Comparison of ENCODE assay signal across 8 mouse cellular contexts in genomic region chr16:29560869-29561268, GRCm38 (mm10). TPM values are rescaled to one million over a fixed set of nuclear protein-coding genes. Genes with fewer than 3 reads are reported as not detected.
DNase-seq lines count a peak whose midpoint lies in the region; ATAC-seq and TF ChIP-seq lines count a peak whose summit lies in the region.

No protein-coding gene starts in this region.

- no peak overlapping the region for H3K4me3 ChIP-seq in ES-Bruce4 (ENCODE audit: low read depth, low read length)
- peak overlapping the region; percentile 28 for H3K4me3 ChIP-seq in heart, embryonic 13.5 days
- H3K4me3 ChIP-seq in kidney, postnatal 0 days (replicated peaks; ENCODE audit: low read depth, low read length) = no peak overlapping the region
- H3K4me3 ChIP-seq in lung, embryonic 15.5 days = no peak overlapping the region

- peak; percentile 74 for ATAC-seq in common myeloid progenitor, adult 5-6 weeks (replicated peaks; ENCODE audit: low read depth, poor library complexity, severe bottlenecking)
- ATAC-seq in heart, embryonic 13.5 days (ENCODE audit: extremely low read depth, insufficient number of reproducible peaks, low FRiP score, low TSS enrichment) = no peak
- no peak for ATAC-seq in kidney, postnatal 0 days (replicated peaks; ENCODE audit: low FRiP score, low read depth)
- no peak for ATAC-seq in lung, embryonic 15.5 days (ENCODE audit: borderline replicate concordance, extremely low read depth, low FRiP score, low TSS enrichment)

- no peak for TF ChIP-seq EP300 in ES-Bruce4 (IDR thresholded peaks at IDR 0.05; ENCODE audit: insufficient read depth, low read depth, low read length)

- H3K4me2 ChIP-seq in heart, embryonic 13.5 days = peak overlapping the region; percentile 65
- H3K4me2 ChIP-seq in kidney, postnatal 0 days (ENCODE audit: low read length) = peak overlapping the region; percentile 11; the same call in 1 of the 2 replicates
- peak overlapping the region; percentile 48 for H3K4me2 ChIP-seq in lung, embryonic 15.5 days

- peak; percentile 86 for DNase-seq in 3T3-L1 (ENCODE audit: low read depth, low spot score)
- peak; percentile 94 for DNase-seq in kidney, postnatal 0 days (ENCODE audit: low spot score)
- DNase-seq in right cerebral cortex, adult 2 months (ENCODE audit: low spot score in 2 of 2) = peak; percentile 59 to 78
- DNase-seq in ovary, postnatal 10 days (ENCODE audit: low spot score) = no peak

- H3K9me3 ChIP-seq in ES-Bruce4 (replicated peaks; ENCODE audit: control insufficient read depth, insufficient read depth, low read length, poor library complexity, severe bottlenecking) = no peaks in the 10 kb centered on the region
- H3K9me3 ChIP-seq in heart, embryonic 13.5 days = no peaks in the 10 kb centered on the region
- H3K9me3 ChIP-seq in kidney, postnatal 0 days (replicated peaks; ENCODE audit: low read length) = no peaks in the 10 kb centered on the region
- no peaks in the 10 kb centered on the region for H3K9me3 ChIP-seq in lung, embryonic 15.5 days

- H3K27me3 ChIP-seq in ES-Bruce4 (ENCODE audit: control insufficient read depth, insufficient read depth, low read length, poor library complexity, severe bottlenecking) = no peaks in the 10 kb centered on the region
- H3K27me3 ChIP-seq in heart, embryonic 13.5 days (replicated peaks) = peaks cover 11% of the 10 kb centered on the region
- H3K27me3 ChIP-seq in kidney, postnatal 0 days (ENCODE audit: insufficient read depth, low read length) = no peaks in the 10 kb centered on the region
- peaks cover 6% of the 10 kb centered on the region; the same call in 1 of the 2 replicates for H3K27me3 ChIP-seq in lung, embryonic 15.5 days

- H3K36me3 ChIP-seq in ES-Bruce4 (ENCODE audit: control insufficient read depth, insufficient read depth, low read length, poor library complexity, severe bottlenecking) = no peaks in the 10 kb centered on the region
- H3K36me3 ChIP-seq in heart, embryonic 13.5 days = no peaks in the 10 kb centered on the region
- no peaks in the 10 kb centered on the region for H3K36me3 ChIP-seq in kidney, postnatal 0 days (ENCODE audit: insufficient read depth, low read length)
- H3K36me3 ChIP-seq in lung, embryonic 15.5 days = no peaks in the 10 kb centered on the region

- 4% methylated on average over 7 of the region's 7 CpGs for WGBS in heart, embryonic 13.5 days
- WGBS in kidney, postnatal 0 days = 6% methylated on average over 7 of the region's 7 CpGs
- WGBS in lung, embryonic 15.5 days = 5% methylated on average over 7 of the region's 7 CpGs

- peak; percentile 44 for TF ChIP-seq CTCF in ES-Bruce4 (IDR thresholded peaks at IDR 0.05; ENCODE audit: low read depth, low read length)
- peak; percentile 81 for TF ChIP-seq CTCF in kidney, postnatal 0 days (IDR thresholded peaks at IDR 0.05; ENCODE audit: low read depth)

- no peak overlapping the region for H3K27ac ChIP-seq in ES-Bruce4 (ENCODE audit: insufficient read depth, low read length)
- H3K27ac ChIP-seq in heart, embryonic 13.5 days (replicated peaks) = no peak overlapping the region
- H3K27ac ChIP-seq in kidney, postnatal 0 days = no peak overlapping the region
- no peak overlapping the region for H3K27ac ChIP-seq in lung, embryonic 15.5 days

- H3K9ac ChIP-seq in ES-Bruce4 (ENCODE audit: low read depth, poor library complexity, severe bottlenecking) = no peak overlapping the region
- H3K9ac ChIP-seq in heart, embryonic 13.5 days = peak overlapping the region; percentile 15; the same call in 1 of the 2 replicates
- no peak overlapping the region for H3K9ac ChIP-seq in kidney, postnatal 0 days (ENCODE audit: low read depth, low read length)
- no peak overlapping the region for H3K9ac ChIP-seq in lung, embryonic 15.5 days

- TF ChIP-seq POLR2A in ES-Bruce4 (IDR thresholded peaks at IDR 0.05; ENCODE audit: insufficient read depth, low read length) = no peak

- no peaks in the 10 kb centered on the region for H3K4me1 ChIP-seq in ES-Bruce4 (ENCODE audit: control insufficient read depth, insufficient read depth, low read length)
- H3K4me1 ChIP-seq in heart, embryonic 13.5 days = no peaks in the 10 kb centered on the region
- no peaks in the 10 kb centered on the region for H3K4me1 ChIP-seq in kidney, postnatal 0 days (replicated peaks; ENCODE audit: insufficient read depth, low read length)
- H3K4me1 ChIP-seq in lung, embryonic 15.5 days = no peaks in the 10 kb centered on the region

RNA-seq across cellular contexts. Expression of gene Atp13a4, which starts 16.2 kb away (rescaled TPM):
- not detected in 2 replicates for polyA plus RNA-seq in ES-Bruce4 (2011; ENCODE audit: insufficient read depth, insufficient read length, low read depth, missing spikeins)
- not detected in 2 replicates for total RNA-seq in common myeloid progenitor, adult 5-6 weeks (2017)
- polyA plus RNA-seq in heart, embryonic 13.5 days (2015; fragmentation: Nextera tagmentation; extraction: Ambion mirVana) = not detected in 2 replicates
- 2.6 and 3.1 TPM in 2 replicates for polyA plus RNA-seq in kidney, postnatal 0 days (2015; fragmentation: Nextera tagmentation; extraction: Ambion mirVana)
- 0.77 and 1.2 TPM in 2 replicates for polyA plus RNA-seq in lung, embryonic 15.5 days (2015; fragmentation: Nextera tagmentation; extraction: Ambion mirVana)

RNA-seq across cellular contexts. Expression of gene Opa1, which starts 18.3 kb away (rescaled TPM):
- polyA plus RNA-seq in ES-Bruce4 (2011; ENCODE audit: insufficient read depth, insufficient read length, low read depth, missing spikeins) = 60.1 and 60.7 TPM in 2 replicates
- 77.8 and 84.8 TPM in 2 replicates for total RNA-seq in common myeloid progenitor, adult 5-6 weeks (2017)
- 34.4 and 34.9 TPM in 2 replicates for polyA plus RNA-seq in heart, embryonic 13.5 days (2015; fragmentation: Nextera tagmentation; extraction: Ambion mirVana)
- 22.6 and 27.5 TPM in 2 replicates for polyA plus RNA-seq in kidney, postnatal 0 days (2015; fragmentation: Nextera tagmentation; extraction: Ambion mirVana)
- polyA plus RNA-seq in lung, embryonic 15.5 days (2015; fragmentation: Nextera tagmentation; extraction: Ambion mirVana) = 31.3 and 31.6 TPM in 2 replicates

Comparison
In these comparisons a context has a peak if more than half of its experiments do, and no peak if none do; other contexts are left out.
1. H3K4me2 ChIP-seq: peak in every context shown above with its lines; median percentile 65 in heart, embryonic 13.5 days; 48 in lung, embryonic 15.5 days; 11 in kidney, postnatal 0 days.